Mouse (Mus musculus) midbrain, embryonic 14.5 days (tissue): Measurements from ENCODE around the gene N4bp2l2. TPM values are rescaled to one million over a fixed set of nuclear protein-coding genes. Genes with fewer than 3 reads are reported as not detected.
A peak's percentile ranks its signal among the peaks of the same experiment; 100 is the strongest.
"Not testable (repeated sequence)": the region's sequence is repeated elsewhere in the genome, so short reads cannot be mapped to it uniquely, and the experiment has no call there.

ENCODE experiments used
- ATAC-seq: fragments of 200-750 bp; cut with Nextera tagmentation; 2 replicates; pipeline ENCODE4 v1.8.0; 2017; ENCODE audit warnings: moderate number of reproducible peaks, moderate library complexity; ENCODE audit not compliant: low FRiP score, low TSS enrichment
- DNase-seq: peaks from one replicate; pipeline ENCODE4 v3.0.0-alpha.2; 2015
- H3K27ac ChIP-seq: fragments of 300-500 bp; sonication (generic); replicated peaks from 2 replicates; pipeline ENCODE4 v1.5.1; 2014; ENCODE audit warnings: mild to moderate bottlenecking, low read depth, low read length, moderate library complexity
- H3K27me3 ChIP-seq: fragments of 300-500 bp; sonication (generic); 2 replicates; pipeline ENCODE4 v1.6.1; 2014; ENCODE audit warnings: low read length, control low read depth, mixed read lengths; ENCODE audit not compliant: control insufficient read depth, insufficient read depth
- H3K36me3 ChIP-seq: fragments of 300-500 bp; sonication (generic); 2 replicates; pipeline ENCODE4 v1.6.1; 2014; ENCODE audit warnings: low read length, control low read depth; ENCODE audit not compliant: control insufficient read depth, insufficient read depth
- H3K4me1 ChIP-seq: fragments of 300-500 bp; sonication (generic); 2 replicates; pipeline ENCODE4 v1.6.1; 2014; ENCODE audit warnings: mild to moderate bottlenecking, antibody characterized with exemption, low read length, control low read depth; ENCODE audit not compliant: control insufficient read depth, insufficient read depth
- H3K4me2 ChIP-seq: fragments of 300-500 bp; sonication (generic); 2 replicates; pipeline ENCODE4 v1.6.1; 2014; ENCODE audit warnings: mild to moderate bottlenecking, low read length, moderate library complexity
- H3K4me3 ChIP-seq: fragments of 300-500 bp; sonication (generic); replicated peaks from 2 replicates; pipeline ENCODE4 v1.5.1; 2014; ENCODE audit warnings: low read depth, low read length
- H3K9ac ChIP-seq: fragments of 300-500 bp; sonication (generic); replicated peaks from 2 replicates; pipeline ENCODE4 v1.6.1; 2014; ENCODE audit warnings: mild to moderate bottlenecking, low read length, moderate library complexity
- H3K9me3 ChIP-seq: fragments of 300-500 bp; sonication (generic); 2 replicates; pipeline ENCODE4 v1.6.1; 2016; ENCODE audit warnings: low read length, control low read depth, mixed read lengths; ENCODE audit not compliant: control insufficient read depth
- WGBS: fragments of 180-500 bp; shearing (Covaris S2); extraction: QIAGEN DNeasy Blood & Tissue Kit; methylation state at CpG from one replicate; pipeline ENCODE4 v1.1.7; 2014; 5-methylcytosine and 5-hydroxymethylcytosine counted together
- polyA plus RNA-seq: library from polyadenylated mRNA; unstranded; fragments of >200 nt; fragmentation: Nextera tagmentation; extraction: Ambion mirVana; gene quantifications from 2 replicates; pipeline ENCODE4 v1.2.1, GENCODE M21; 2014

The N4bp2l2 gene
- polyA plus RNA-seq, 1 experiment from 2014 or later: 31.6 TPM

DNA sequence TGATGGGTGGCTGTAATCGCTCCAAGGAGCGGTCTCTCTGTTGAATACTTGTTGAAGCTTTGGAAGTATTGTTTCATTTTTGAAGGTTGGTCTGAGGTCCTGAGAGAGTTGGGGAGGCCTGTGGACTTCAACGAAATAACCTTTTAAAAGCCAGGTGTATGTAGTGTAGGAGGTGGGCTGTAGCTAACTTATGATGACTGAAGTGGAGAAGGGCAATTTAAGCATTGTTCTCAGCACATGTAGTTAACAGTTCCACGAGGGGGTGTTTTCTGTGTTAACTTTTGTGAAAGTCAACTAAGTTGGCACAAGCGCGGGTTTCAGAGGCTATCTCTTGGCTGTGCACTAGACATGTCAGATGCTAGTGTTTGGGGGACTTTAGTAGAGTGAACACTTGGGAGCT is 8.9 kb upstream of the N4bp2l2 start:
- Histone ChIP-seq H3K4me2 (peak overlapping the region; percentile 61), H3K36me3 (no peaks in the 10 kb centered on the region), H3K4me3 (peak overlapping the region; percentile 91), H3K9ac (peak overlapping the region; percentile 91), H3K9me3 (no peaks in the 10 kb centered on the region), H3K4me1 (peaks cover 19% of the 10 kb centered on the region), H3K27me3 (no peaks in the 10 kb centered on the region), H3K27ac (no peak overlapping the region)
- ATAC-seq (no peak), DNase-seq (no peak)
- WGBS: 60% methylated on average over 6 of the region's 6 CpGs

DNA sequence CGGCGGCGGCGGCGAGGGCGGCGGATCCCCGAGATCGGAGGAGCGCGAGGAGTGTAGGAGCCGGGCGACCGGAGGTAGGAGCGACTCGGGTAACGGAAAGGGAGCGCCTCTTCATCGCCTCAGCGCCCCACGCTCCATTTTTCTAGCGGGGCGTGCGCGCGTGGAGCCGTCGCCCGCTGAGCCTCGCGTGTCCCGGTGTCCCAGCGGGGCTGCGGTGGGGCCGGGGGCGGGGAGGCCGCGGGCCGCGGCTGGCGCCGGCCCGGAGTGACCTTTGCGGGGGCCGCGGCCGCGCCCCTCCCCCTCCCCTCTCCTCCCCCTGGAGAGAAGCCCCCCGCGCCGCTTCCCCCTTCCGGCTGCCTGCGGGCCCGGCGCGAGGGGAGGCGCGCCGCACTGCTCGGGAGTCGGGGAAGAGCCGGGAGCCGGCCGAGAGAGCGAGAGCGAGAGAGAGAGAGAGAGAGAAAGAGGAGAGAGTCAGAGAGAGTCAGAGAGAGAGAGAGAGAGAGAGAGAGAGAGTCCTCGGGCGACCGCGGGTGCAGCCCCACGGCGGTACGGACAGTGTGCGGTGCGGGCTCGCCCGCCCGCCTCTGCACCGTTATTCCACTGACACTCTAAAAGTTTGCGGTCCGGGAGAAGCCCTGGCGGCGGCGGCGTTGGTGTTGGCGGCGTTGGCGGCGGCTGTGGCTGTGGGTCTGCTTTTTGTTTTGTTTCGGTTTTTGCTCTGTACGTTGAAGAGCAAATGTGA is 8.1 kb upstream of the N4bp2l2 start:
- WGBS: under 1% methylated on average over 81 of the region's 91 CpGs

DNA sequence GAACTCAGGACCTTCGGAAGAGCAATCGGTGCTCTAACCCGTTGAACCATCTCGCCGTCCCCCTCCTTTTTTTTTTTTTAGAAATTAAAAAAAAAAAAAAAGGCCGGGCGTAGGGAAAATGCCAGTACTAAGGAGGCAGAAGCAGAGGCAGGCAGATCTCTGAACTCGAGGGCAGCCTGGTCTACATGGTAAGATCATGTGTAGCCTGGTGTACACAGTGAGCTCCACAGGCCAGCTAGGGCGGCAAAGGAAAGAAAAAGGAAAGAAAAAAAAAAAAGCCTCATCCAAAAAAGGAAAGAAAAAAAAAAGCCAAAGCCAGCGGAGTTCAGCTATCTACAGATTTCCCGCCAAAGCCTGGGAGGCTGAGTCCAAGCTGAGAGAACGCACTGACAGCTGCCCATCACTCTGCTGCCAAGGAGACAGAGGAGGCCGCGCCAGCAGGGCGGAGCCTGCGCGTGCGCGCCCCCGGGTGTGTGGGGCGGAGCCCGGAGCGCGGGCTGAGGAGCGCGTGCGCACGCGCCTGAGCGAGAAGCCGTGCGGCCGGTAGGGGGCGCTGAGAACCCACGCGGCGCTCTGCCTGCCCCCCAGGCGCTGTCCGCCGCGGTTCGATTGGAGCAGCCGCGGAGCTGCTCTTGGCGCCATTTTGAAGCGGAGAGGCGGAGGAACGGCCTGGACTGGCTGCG is 7.3 kb upstream of the N4bp2l2 start, which contains the start of gene Pds5b:
Pds5b (plus strand) TSS at position 587 of the 683 bp plus-strand sequence.
- H3K36me3 ChIP-seq: no peaks in the 10 kb centered on the region
- H3K9ac ChIP-seq: peak within 1 kb of the TSS; percentile 91
- DNase-seq: peak; percentile 99
- H3K4me2 ChIP-seq: peak within 1 kb of the TSS; percentile 61
- H3K9me3 ChIP-seq: no peaks in the 10 kb centered on the region
- H3K4me1 ChIP-seq: peaks cover 19% of the 10 kb centered on the region
- no peaks in the 10 kb centered on the region for H3K27me3 ChIP-seq
- peak within 1 kb of the TSS; percentile 98 for H3K27ac ChIP-seq
- ATAC-seq: peak; percentile 95
- WGBS: 15% methylated on average over 48 of the region's 49 CpGs
- H3K4me3 ChIP-seq: peak within 1 kb of the TSS; percentile 91

More for the DNA sequence above, 8.1 kb upstream of the N4bp2l2 start:
- H3K27ac ChIP-seq: peak overlapping the region; percentile 98
- ATAC-seq (peak; percentile 63), DNase-seq (peak; percentile 69)
- peak overlapping the region; percentile 91 for H3K4me3 ChIP-seq
- peak overlapping the region; percentile 91 for H3K9ac ChIP-seq
- no peaks in the 10 kb centered on the region for H3K9me3 ChIP-seq
- no peaks in the 10 kb centered on the region for H3K36me3 ChIP-seq
- no peaks in the 10 kb centered on the region for H3K27me3 ChIP-seq
- H3K4me2 ChIP-seq: peak overlapping the region; percentile 61
- H3K4me1 ChIP-seq: peaks cover 19% of the 10 kb centered on the region

DNA sequence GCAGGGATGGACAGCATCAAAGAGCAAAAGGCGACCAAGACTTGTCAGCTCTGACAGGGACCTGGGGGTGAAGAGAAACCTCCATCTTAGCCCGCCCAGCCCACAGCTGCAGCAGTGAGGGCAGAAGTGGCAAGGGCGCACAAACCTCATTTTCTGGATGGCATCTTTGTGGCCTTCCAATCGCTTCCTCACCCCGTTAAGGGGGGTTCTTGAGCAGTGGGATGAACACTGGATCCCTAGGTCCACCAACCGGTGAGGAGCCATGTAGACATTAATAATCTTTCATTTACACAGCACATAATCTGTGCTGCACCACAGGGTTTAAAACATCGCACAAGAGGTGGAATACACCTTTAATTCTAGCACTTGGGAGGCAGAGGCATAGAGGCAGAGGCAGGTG is 6.4 kb upstream of the N4bp2l2 start:
- H3K36me3 ChIP-seq: no peaks in the 10 kb centered on the region
- ATAC-seq: no peak
- 92% methylated on average over 7 of the region's 7 CpGs for WGBS
- H3K4me2 ChIP-seq: no peak overlapping the region
- no peak for DNase-seq
- no peak overlapping the region for H3K4me3 ChIP-seq
- H3K9me3 ChIP-seq: no peaks in the 10 kb centered on the region
- H3K4me1 ChIP-seq: peaks cover 19% of the 10 kb centered on the region
- no peaks in the 10 kb centered on the region for H3K27me3 ChIP-seq
- H3K27ac ChIP-seq: no peak overlapping the region
- H3K9ac ChIP-seq: no peak overlapping the region

DNA sequence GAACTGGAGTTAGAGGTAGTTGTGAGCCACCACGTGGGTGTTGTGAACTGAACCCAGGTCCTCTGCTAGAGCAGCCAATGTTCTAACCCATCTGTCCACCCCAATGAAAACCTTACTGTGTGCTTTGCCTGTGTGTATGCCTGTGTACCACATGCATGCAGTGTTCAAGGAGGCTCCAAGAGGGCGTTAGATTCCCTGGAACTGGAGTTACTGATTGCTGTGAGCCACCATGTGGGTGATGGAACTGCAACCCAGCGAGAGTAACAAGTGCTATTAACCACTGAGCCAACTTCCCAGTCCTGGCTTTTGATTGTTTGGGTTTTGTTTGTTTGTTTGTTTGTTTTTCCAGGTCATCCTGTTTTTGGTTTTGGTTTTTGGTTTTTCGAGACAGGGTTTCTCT is 2.7 kb upstream of the N4bp2l2 start:
- H3K27me3 ChIP-seq: no peaks in the 10 kb centered on the region
- WGBS: 57% methylated on average over 4 of the region's 4 CpGs
- DNase-seq: no peak
- H3K4me2 ChIP-seq: no peak overlapping the region
- no peak overlapping the region for H3K27ac ChIP-seq
- ATAC-seq: no peak
- H3K9me3 ChIP-seq: no peaks in the 10 kb centered on the region
- no peaks in the 10 kb centered on the region for H3K36me3 ChIP-seq
- 0 out of 2 replicates have a peak, but pooled peaks cover 2% of the 10 kb centered on the region for H3K4me1 ChIP-seq
- H3K9ac ChIP-seq: no peak overlapping the region
- H3K4me3 ChIP-seq: no peak overlapping the region

DNA sequence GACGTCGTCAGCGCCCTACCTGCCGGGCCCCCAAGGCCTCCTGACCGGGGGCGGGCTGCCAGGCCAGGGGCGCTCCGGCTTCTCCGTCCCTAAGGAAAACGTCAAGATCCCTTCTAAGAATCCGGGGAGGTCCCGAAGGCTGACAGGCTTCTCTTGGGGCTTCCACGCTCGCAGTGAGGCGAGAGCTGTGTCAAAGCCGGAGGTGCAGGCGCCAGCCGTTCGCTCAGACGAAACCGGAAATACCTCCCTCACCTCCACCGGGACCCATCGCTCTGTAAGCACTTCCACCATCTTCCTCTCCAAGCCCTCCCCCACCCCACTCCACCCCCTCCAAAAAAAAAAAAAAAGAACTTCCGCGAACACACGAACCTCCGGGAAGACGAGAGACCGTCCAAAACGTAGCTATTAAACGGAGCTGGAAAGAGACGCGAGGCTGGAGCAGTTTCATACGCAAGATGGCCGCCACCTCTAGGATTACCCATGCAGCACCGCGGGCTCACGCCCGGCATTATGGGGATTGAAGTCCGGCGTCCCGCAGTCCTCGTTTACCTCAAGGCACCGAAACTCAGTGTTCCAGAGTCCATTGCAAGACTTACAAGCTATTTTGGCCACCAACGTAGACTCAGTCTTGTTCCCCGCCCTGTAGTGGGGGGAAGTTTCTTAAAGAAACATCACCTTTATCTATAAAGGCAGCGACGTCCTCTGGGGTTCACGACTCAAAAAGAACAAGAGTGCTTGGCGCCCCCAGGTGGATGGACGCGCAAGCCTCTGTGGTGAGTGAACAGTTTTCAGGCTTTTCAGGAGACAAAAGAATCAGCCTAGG is 640 bp downstream of the N4bp2l2 start:
- no peaks in the 10 kb centered on the region for H3K9me3 ChIP-seq
- H3K27ac ChIP-seq: peak overlapping the region; percentile 91
- WGBS: under 1% methylated on average over 52 of the region's 52 CpGs
- H3K4me3 ChIP-seq: peak overlapping the region; percentile 95
- H3K9ac ChIP-seq: peak overlapping the region; percentile 86
- peak overlapping the region; percentile 88 for H3K4me2 ChIP-seq
- no peaks in the 10 kb centered on the region for H3K27me3 ChIP-seq
- peak; percentile 99 for DNase-seq
- peaks cover 19% of the 10 kb centered on the region for H3K4me1 ChIP-seq
- peak; percentile 98 for ATAC-seq
- H3K36me3 ChIP-seq: peaks cover 17% of the 10 kb centered on the region

DNA sequence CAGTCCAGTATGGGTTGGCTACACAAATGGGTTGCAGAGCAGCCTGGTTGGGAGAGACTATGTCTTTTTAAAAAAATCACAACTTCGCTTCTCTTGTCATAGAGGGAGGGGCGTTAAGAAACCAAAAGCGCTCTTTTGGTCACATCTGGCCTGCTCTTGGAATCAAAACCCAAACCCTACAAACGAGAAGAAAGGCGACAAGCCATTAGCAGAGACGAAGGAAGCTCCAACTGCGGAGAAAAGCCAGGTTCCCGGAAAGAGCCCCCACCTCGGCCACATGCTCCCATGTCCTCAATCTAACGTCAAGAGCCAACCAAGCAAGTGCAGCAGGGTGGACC is 1.2 kb downstream of the N4bp2l2 start:
- 2% methylated on average over 10 of the region's 10 CpGs for WGBS

DNA sequence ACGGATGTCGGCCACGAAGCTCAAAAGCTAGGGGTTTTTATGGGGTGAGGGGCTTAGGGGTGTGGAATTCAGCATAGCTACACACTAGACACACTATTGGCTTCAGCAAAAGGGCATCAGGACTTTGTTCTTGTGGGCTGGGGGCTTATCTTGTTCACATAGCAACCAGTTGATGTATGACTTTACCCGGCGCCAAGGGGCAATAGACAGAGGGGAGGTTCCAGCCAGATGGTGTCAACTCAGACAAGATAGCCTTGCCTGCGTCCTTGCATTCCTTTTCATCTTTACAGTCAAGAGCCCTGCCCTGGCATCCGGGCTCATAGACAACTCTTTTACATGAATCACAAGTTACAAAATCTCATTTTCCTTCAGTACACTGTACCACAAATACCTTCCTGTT is 2.1 kb downstream of the N4bp2l2 start:
- DNase-seq, H3K9ac ChIP-seq, H3K4me3 ChIP-seq, H3K27me3 ChIP-seq, H3K9me3 ChIP-seq, H3K27ac ChIP-seq, ATAC-seq: not testable (repeated sequence)
- Histone ChIP-seq H3K4me1 (peaks cover 20% of the 10 kb centered on the region), H3K36me3 (peaks cover 17% of the 10 kb centered on the region), H3K4me2 (peak overlapping the region; percentile 12; the same call in 1 of the 2 replicates)
- 95% methylated on average over 7 of the region's 7 CpGs for WGBS

More for the DNA sequence above, 1.2 kb downstream of the N4bp2l2 start:
- Histone ChIP-seq H3K4me3 (peak overlapping the region; percentile 95), H3K4me2 (peak overlapping the region; percentile 88), H3K36me3 (peaks cover 17% of the 10 kb centered on the region), H3K27me3 (no peaks in the 10 kb centered on the region), H3K4me1 (peaks cover 19% of the 10 kb centered on the region), H3K9ac (peak overlapping the region; percentile 86), H3K27ac (peak overlapping the region; percentile 91), H3K9me3 (no peaks in the 10 kb centered on the region)
- no peak for DNase-seq
- no peak for ATAC-seq
